Mouse (Mus musculus): Measurements from ENCODE around the gene Dixdc1. TPM values are rescaled to one million over a fixed set of nuclear protein-coding genes. Genes with fewer than 3 reads are reported as not detected.

Dixdc1 gene
- polyA plus RNA-seq, 1 experiment from 2014 or later, result 33.7 TPM

DNA sequence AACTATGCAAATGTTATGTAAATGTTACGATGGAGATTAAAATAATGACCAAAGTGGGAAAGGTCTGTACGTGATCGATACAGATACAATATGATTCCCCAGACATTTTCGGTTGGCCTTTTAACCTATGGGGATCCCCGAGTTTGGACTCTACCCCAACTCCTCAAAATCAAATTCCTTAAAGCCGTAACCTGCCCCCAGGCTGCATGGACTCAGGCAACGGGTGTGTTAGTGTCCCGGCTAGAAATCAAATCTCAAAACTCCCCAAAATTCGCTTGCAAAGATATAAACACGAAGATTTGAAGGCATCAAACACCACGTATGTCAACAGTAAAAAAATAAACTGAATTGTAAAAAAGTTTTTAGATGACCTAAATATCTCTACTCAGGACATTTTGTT is 123.2 kb downstream of the Dixdc1 start:
- no peak overlapping the region for H3K27ac ChIP-seq
- peaks cover 33% of the 10 kb centered on the region for H3K36me3 ChIP-seq

More for the DNA sequence above, 123.2 kb downstream of the Dixdc1 start:
- WGBS, result 44% methylated on average over 11 of the region's 11 CpGs
- ATAC-seq (ENCODE audit: low FRiP score), result no peak
- Histone ChIP-seq H3K4me3 (peak overlapping the region; percentile 94), H3K4me1 (peaks cover 12% of the 10 kb centered on the region), H3K9me3 (replicated peaks) (no peaks in the 10 kb centered on the region), H3K27me3 (no peaks in the 10 kb centered on the region), H3K4me2 (replicated peaks) (peak overlapping the region; percentile 79), H3K9ac (peak overlapping the region; percentile 85)

Other genes with a start within 250 kb of the Dixdc1 start
- gene Plet1, start 245.0 kb downstream of the Dixdc1 start, polyA plus RNA-seq (2016; fragmentation: Nextera tagmentation; extraction: Ambion mirVana), result 0.79 and 1.1 TPM in 2 replicates
- 95.1 and 96.2 TPM in 2 replicates for gene Pts, start 210.8 kb downstream of the Dixdc1 start, polyA plus RNA-seq (2016; fragmentation: Nextera tagmentation; extraction: Ambion mirVana)
- 9.7 and 10.5 TPM in 2 replicates for gene Il18, start 184.7 kb downstream of the Dixdc1 start, polyA plus RNA-seq (2016; fragmentation: Nextera tagmentation; extraction: Ambion mirVana)
- gene Bco2, start 184.3 kb downstream of the Dixdc1 start, polyA plus RNA-seq (2016; fragmentation: Nextera tagmentation; extraction: Ambion mirVana), result 0.17 and 0.28 TPM in 2 replicates
- gene Tex12, start 178.2 kb downstream of the Dixdc1 start, polyA plus RNA-seq (2016; fragmentation: Nextera tagmentation; extraction: Ambion mirVana), result 0.55 TPM in 1 of 2 replicates, not detected in the other
- 208 TPM in 2 replicates for gene Sdhd, start 135.7 kb downstream of the Dixdc1 start, polyA plus RNA-seq (2016; fragmentation: Nextera tagmentation; extraction: Ambion mirVana)
- 280 and 325 TPM in 2 replicates for gene Timm8b, start 135.6 kb downstream of the Dixdc1 start, polyA plus RNA-seq (2016; fragmentation: Nextera tagmentation; extraction: Ambion mirVana)
- gene Pih1d2, start 122.2 kb downstream of the Dixdc1 start, polyA plus RNA-seq (2016; fragmentation: Nextera tagmentation; extraction: Ambion mirVana), result 8.4 and 8.8 TPM in 2 replicates
- gene Nkapd1, start 122.1 kb downstream of the Dixdc1 start, polyA plus RNA-seq (2016; fragmentation: Nextera tagmentation; extraction: Ambion mirVana), result 32.9 and 34.7 TPM in 2 replicates
- gene Dlat, start 79.7 kb downstream of the Dixdc1 start, polyA plus RNA-seq (2016; fragmentation: Nextera tagmentation; extraction: Ambion mirVana), result 41.5 and 54.8 TPM in 2 replicates
- 2.5 TPM in 2 replicates for gene 2310030G06Rik, start 7.0 kb upstream of the Dixdc1 start, polyA plus RNA-seq (2016; fragmentation: Nextera tagmentation; extraction: Ambion mirVana)
- 11.9 and 20.7 TPM in 2 replicates for gene Cryab, start 11.8 kb upstream of the Dixdc1 start, polyA plus RNA-seq (2016; fragmentation: Nextera tagmentation; extraction: Ambion mirVana)
- gene Hspb2, start 12.8 kb upstream of the Dixdc1 start, polyA plus RNA-seq (2016; fragmentation: Nextera tagmentation; extraction: Ambion mirVana), result 1.7 and 6.9 TPM in 2 replicates
- gene Fdxacb1, start 28.7 kb upstream of the Dixdc1 start, polyA plus RNA-seq (2016; fragmentation: Nextera tagmentation; extraction: Ambion mirVana), result 11.6 and 12.5 TPM in 2 replicates
- gene Alg9, start 35.5 kb upstream of the Dixdc1 start, polyA plus RNA-seq (2016; fragmentation: Nextera tagmentation; extraction: Ambion mirVana), result 44.9 and 50.6 TPM in 2 replicates
- 38.4 and 43.9 TPM in 2 replicates for gene 1110032A03Rik, start 36.0 kb upstream of the Dixdc1 start, polyA plus RNA-seq (2016; fragmentation: Nextera tagmentation; extraction: Ambion mirVana)
- gene Ppp2r1b, start 105.8 kb upstream of the Dixdc1 start, polyA plus RNA-seq (2016; fragmentation: Nextera tagmentation; extraction: Ambion mirVana), result 87.6 and 90.5 TPM in 2 replicates